Mouse (Mus musculus): ENCODE data around the gene Nudc. TPM values are rescaled to one million over a fixed set of nuclear protein-coding genes. Genes with fewer than 3 reads are reported as not detected.

Gene Nudc
- 51.6 and 78.1 TPM in 2 replicates for polyA plus RNA-seq (2012; rRNA removed)

DNA sequence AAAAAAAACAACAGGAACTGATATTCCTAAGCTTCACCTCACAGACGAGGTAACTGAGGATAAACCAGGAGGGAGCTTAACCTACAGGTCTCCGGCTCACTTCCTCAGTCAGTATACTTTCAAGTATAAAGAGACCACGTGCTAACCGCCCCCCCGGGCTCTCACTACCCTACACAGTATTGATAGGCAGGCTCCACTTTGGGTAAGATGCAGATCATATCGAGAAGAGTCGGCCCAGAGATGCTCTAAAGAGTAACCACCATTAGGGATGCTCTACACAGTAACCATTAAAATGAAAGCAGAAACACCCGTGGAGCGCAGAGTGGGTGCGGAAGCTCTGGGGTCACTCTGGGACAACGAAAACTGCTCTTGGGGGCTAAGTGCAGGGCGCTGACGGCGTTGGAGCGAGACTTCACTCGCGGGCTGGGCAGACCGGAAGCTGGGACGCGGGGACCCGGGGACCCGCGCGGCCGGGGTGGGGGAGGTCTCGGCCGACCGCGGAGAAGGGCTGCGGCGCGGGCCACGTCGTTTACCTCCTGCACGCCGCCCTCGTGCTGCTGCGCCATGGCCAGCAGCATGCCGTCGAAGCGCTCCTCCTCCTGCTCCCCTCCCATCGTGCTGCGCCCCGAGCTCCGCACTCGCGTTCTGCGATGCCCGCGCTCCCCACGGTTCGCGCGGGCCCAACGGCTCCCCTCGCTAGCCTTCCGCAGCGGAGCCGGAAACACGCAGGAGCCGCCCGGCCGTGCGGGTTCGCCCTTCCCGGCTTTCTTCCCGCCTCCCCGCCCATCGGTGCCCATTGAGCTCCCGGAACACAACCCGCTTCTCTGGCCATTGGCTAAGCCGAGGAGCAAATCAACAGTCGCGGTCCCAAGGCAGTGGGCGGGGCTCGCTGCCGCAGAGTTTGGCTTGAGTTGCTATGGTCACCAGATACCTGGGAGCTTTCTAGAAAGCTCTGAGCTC lies at the start of gene Nudc:
Nudc (minus strand) TSS at position 725 of the 960 bp plus-strand sequence.

DNA sequence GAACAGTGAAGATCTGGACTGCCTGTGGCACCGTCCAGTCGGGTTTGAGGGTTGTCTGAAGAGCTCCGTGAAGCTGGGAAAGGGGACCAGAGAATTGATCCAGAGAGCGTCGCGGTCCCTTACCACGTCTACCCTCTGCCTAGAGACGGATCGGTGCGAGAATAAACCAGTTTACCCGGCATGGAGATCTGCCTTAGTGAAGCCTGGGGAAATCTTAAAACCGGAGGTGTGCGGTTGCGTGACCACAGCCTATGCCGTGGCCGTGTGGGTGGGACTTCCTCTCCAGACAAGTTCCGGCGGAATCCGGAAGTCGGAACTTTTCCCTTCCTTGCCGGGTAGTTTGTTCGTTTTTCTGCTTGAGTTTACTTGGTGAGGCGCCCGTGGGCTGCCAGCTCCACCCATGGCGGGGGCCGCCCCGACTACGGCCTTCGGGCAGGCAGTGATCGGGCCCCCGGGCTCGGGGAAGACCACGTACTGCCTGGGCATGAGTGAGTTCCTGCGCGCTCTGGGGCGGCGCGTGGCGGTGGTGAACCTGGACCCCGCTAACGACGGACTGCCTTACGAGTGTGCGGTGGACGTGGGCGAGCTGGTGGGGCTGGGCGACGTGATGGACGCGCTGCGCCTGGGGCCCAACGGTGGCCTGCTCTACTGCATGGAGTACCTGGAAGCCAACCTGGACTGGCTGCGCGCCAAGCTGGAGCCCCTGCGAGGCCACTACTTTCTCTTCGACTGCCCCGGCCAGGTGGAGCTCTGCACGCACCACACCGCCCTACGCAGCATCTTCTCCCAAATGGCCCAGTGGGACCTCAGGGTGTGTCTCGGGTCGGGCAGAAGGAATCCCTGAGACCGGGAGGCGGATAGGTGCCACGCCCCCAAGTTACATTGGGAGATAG lies 38.5 kb upstream of the Nudc start, which contains the start of gene Gpn2:
Gpn2 (plus strand) TSS at position 304 of the 893 bp plus-strand sequence.

DNA sequence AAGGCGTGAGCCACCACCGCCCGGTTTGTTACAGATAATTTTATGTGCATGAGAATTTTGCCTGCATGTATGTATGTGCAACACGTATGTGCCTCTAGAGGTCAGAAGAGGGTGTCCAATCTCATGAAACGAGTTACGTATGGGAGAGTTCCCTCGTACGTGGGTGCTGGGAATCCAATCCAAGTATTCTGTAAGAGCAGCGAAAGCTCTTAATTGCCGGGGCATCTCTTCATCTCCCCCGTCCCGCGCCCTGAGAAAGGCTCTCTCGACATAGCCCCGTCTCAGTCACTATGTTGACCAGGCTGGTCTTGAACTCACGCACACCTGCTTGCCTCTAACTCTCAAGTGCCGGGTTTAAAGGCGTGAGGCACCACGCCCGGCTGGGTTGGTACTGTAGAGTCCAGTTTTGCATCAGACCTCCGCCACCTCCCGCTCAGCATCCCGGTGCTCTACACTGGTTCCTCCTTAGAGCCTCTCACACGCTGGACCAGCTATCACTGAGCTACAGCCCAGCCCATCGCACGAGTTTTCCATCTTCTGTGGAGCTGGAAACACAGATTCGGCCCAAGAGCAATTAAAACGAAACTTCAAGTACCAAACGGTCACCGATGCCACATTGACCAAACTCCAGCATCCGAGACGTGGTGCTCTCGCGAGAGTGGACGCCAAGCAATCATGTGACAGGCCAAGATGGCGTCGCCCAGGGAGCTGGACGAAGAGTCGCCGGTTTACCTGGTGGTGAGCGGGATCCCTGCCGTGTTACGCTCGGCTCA lies 28.5 kb upstream of the Nudc start, which contains the start of gene Gpatch3:
Gpatch3 (plus strand) TSS at position 676 of the 773 bp plus-strand sequence.

DNA sequence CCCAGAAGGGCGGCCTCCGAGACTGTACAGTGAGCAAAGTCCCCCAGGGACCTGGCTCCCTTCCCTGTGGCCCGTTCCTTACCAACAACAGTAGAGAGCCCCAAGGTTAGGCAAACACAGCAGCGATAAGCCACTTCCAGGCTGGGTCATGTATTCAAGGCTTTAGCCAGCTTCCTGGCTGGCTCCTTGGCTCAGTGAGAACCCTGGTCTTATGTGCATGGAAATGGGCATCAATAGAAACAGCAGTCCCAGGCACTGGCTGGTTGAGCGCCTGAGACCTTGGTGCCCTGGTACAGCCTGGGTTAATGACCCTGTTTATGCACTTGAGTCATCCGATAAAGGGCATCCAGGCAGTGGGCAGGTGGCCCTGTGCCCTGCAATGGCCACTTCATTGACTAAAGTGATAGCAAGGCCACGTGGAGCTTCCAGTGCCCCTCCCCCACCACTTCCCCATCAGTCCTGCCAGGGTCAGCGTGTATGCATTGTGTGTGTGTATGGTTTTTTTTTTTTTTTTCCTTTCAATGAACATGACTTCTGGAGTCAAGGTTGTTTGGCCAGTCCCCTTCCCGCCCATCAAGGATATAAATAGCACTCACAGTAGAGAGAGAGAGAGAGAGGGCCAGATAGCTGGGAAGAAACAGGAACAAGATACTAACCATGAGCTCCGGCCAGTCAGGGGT lies 7.1 kb upstream of the Nudc start, which contains the start of gene Nr0b2:
Nr0b2 (plus strand) TSS at position 609 of the 680 bp plus-strand sequence.

DNA sequence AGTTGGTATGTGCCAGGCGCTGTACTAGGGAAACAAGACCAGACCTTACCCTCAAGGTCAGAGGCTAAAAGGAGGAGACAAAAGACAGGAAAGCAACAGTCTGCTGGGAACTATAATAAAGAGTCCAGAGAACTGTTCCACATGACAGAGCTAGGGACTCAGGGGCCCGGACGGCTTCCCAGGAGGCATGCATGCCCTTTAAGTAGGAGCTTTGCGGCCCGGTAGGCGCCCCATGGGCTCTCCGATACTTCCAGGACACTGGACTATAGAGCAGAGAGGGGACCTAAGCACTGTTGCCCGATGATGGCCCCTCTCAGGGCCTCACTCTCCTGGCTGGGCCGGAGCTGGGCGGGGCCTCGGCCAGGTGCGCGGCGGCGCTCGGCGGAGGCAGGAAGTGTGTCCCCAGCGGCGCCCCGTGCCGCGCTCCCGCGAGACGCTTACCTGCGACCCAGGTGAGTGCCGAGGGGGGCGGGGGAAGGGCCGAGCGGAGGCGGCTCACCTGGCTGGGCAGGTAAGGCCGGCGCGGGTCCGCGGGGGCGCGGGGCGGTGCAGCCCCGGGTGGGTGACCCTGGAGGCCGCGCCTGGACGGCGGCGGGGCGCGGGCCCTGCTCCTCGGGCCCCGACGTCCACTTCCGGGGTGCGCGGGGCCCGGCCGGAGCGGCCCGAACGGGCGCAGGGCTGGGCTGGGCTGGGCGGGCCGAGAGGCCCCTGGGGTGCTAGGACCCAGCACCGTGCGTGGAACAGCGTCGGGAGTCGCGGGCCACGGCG lies 27.0 kb downstream of the Nudc start, which contains the start of gene Kdf1:
Kdf1 (plus strand) TSS at position 363 of the 768 bp plus-strand sequence.

DNA sequence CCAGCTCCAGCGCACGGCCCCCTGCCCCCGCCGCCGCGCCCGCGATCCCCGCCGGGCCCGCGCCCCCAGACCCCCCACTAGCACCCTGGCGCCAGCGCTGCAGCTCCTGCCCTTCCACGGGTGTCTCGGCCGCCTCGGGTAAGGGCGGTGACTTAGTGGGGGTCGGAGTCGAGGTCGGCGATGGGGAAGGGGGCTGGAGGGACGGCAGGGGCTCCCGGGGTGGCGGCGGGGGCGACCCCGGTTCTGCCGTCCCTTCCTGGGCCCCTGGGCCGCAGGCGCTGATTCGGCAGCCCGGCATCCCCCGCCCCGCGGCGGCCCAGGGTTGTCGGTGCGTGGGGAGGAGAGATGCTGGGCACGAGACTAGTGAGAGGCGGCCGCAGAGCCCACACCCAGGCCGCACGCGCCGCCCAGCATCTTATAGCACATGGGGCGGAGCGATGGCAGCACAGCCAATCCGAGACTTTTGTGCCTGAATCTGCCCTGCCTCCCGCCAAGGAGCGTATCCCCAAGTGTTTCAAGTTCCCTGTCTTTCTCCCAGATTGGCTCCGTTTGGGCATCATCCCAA lies 47.6 kb downstream of the Nudc start, which contains the start of gene Trnp1:
Trnp1 (minus strand) TSS at position 391 of the 565 bp plus-strand sequence.

Other genes with a start within 250 kb of the Nudc start
- gene Wdtc1, start 192.5 kb downstream of the Nudc start, polyA plus RNA-seq (2012; rRNA removed) = 62.7 and 68.1 TPM in 2 replicates
- gene Slc9a1, start 176.3 kb downstream of the Nudc start, polyA plus RNA-seq (2012; rRNA removed) = 55.8 and 58.3 TPM in 2 replicates
- 15.6 and 17.0 TPM in 2 replicates for gene Tent5b, start 65.9 kb downstream of the Nudc start, polyA plus RNA-seq (2012; rRNA removed)
- gene Trnp1, start 47.4 kb downstream of the Nudc start, polyA plus RNA-seq (2012; rRNA removed) = 2.5 and 3.1 TPM in 2 replicates
- 10.6 and 11.2 TPM in 2 replicates for gene Kdf1, start 27.0 kb downstream of the Nudc start, polyA plus RNA-seq (2012; rRNA removed)
- gene Nr0b2, start 7.4 kb upstream of the Nudc start, polyA plus RNA-seq (2012; rRNA removed) = 12.8 and 13.7 TPM in 2 replicates
- 6.7 and 7.2 TPM in 2 replicates for gene Gpatch3, start 28.7 kb upstream of the Nudc start, polyA plus RNA-seq (2012; rRNA removed)
- gene Gpn2, start 38.4 kb upstream of the Nudc start, polyA plus RNA-seq (2012; rRNA removed) = 87.1 and 91.4 TPM in 2 replicates
- 12.4 and 13.8 TPM in 2 replicates for gene Sfn, start 56.2 kb upstream of the Nudc start, polyA plus RNA-seq (2012; rRNA removed)
- gene Zdhhc18, start 104.2 kb upstream of the Nudc start, polyA plus RNA-seq (2012; rRNA removed) = 40.4 and 42.4 TPM in 2 replicates
- 14.1 and 17.8 TPM in 2 replicates for gene Pigv, start 126.7 kb upstream of the Nudc start, polyA plus RNA-seq (2012; rRNA removed)
- gene Arid1a, start 210.8 kb upstream of the Nudc start, polyA plus RNA-seq (2012; rRNA removed) = 60.5 and 80.7 TPM in 2 replicates